Mouse (Mus musculus): ENCODE data around the gene Map2k6.

- TF ChIP-seq CTCF (IDR thresholded peaks at IDR 0.05; ENCODE audit: low read depth) (no peak), EP300 (IDR thresholded peaks at IDR 0.05; ENCODE audit: low read depth) (no peak)
These were observed 6.7 kb downstream of the Map2k6 start for GRCm38 (mm10) chr11:110405607-110406006.

Measured in liver, postnatal 0 days (tissue).